Mouse (Mus musculus): ENCODE measurements around the gene Hsd17b1. TPM values are rescaled to one million over a fixed set of nuclear protein-coding genes. Genes with fewer than 3 reads are reported as not detected.

Hsd17b1 gene
- total and polyA plus RNA-seq, 3 experiments = not detected

DNA sequence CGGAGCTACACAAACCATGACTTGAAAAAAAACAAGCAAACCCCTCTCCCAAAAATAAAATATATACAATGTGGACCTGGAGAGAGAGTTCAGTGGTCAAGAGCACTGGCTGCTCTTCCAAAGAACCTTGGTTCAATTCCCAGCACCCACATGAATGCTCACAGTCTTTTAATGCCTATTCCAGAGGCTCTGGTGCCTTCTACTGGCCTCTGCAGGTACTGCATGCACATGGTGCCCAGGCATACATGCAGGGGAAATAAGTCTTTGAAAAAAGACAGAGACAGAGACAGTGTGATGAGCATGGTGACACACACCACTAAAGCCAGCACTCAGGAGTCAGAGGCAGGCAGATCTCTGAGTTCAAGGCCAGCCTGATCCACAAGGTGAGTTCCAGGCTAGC lies 24.2 kb upstream of the Hsd17b1 start:
- H3K9me3 ChIP-seq (replicated peaks; ENCODE audit: insufficient read depth, low read length) = no peaks in the 10 kb centered on the region
- no peak overlapping the region for H3K4me3 ChIP-seq (ENCODE audit: control insufficient read depth in 1 of 2, insufficient read depth in 1 of 2, low read depth in 2 of 2, low read length in 2 of 2)
- H3K9ac ChIP-seq (ENCODE audit: control insufficient read depth, low read depth, low read length, poor library complexity, severe bottlenecking) = no peak overlapping the region
- no peak overlapping the region for H3K27ac ChIP-seq (ENCODE audit: control insufficient read depth, low read depth, low read length)
- DNase-seq (ENCODE audit: low read depth, low spot score) = peak; percentile 67
- no peaks in the 10 kb centered on the region for H3K79me2 ChIP-seq (ENCODE audit: control insufficient read depth, insufficient read depth, low read length, poor library complexity)
- no peaks in the 10 kb centered on the region for H3K36me3 ChIP-seq (ENCODE audit: control insufficient read depth in 1 of 2, insufficient read depth in 2 of 2, low read length in 2 of 2)
- TF ChIP-seq ZC3H11A (IDR thresholded peaks at IDR 0.05; ENCODE audit: low read depth, low read length) (peak; percentile 76), USF2 (IDR thresholded peaks at IDR 0.05; ENCODE audit: borderline replicate concordance in 1 of 2, insufficient read depth in 1 of 2, low read depth in 1 of 2, low read length in 2 of 2) (no peak), MYB (IDR thresholded peaks at IDR 0.05; ENCODE audit: low read depth, low read length) (no peak), CTCF (IDR thresholded peaks at IDR 0.05 in 2 of 3, conservative IDR thresholded peaks at IDR 0.05 in 1 of 3; ENCODE audit: control insufficient read depth in 1 of 3, insufficient read depth in 1 of 3, low read depth in 2 of 3, low read length in 3 of 3, poor library complexity in 1 of 3, severe bottlenecking in 1 of 3) (peak; percentile 70 to 87 (median 83)), SMC3 (IDR thresholded peaks at IDR 0.05; ENCODE audit: low read depth, low read length) (peak; percentile 74), MYC (IDR thresholded peaks at IDR 0.05; ENCODE audit: low read depth, low read length) (0 out of 2 replicates have a peak, but pooled peaks have one; percentile 45), RAD21 (IDR thresholded peaks at IDR 0.05; ENCODE audit: low read depth, low read length) (peak; percentile 84), ZNF384 (IDR thresholded peaks at IDR 0.05; ENCODE audit: low read depth, low read length) (peak; percentile 47; the same call in 1 of the 2 replicates)
- no peaks in the 10 kb centered on the region for H3K4me1 ChIP-seq (ENCODE audit: control insufficient read depth in 1 of 2, insufficient read depth in 2 of 2, low read length in 2 of 2)
- H3K27me3 ChIP-seq (ENCODE audit: control insufficient read depth in 1 of 2, insufficient read depth in 2 of 2, low read length in 2 of 2) = no peaks in the 10 kb centered on the region

DNA sequence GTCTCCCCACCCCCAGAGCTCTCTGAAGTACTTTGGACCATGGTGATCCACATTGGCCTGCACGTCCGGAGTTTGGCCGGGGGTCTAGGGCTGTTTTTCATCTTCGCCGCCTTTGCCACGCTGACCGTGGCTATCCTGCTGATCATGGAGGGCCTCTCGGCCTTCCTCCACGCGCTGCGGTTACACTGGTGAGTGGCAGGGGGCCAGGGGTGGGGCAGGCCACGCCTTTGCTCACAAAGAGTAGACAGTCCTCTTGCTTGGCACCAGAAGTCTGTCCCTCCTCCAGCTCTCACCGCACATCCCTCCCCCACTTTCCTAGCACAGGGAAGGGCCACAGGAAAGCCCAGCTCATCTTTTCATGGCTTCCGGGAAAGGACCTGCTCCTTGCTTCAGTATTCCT lies 22.8 kb upstream of the Hsd17b1 start:
- Histone ChIP-seq H3K27me3 (ENCODE audit: control insufficient read depth in 1 of 2, insufficient read depth in 2 of 2, low read length in 2 of 2) (no peaks in the 10 kb centered on the region), H3K36me3 (ENCODE audit: control insufficient read depth in 1 of 2, insufficient read depth in 2 of 2, low read length in 2 of 2) (no peaks in the 10 kb centered on the region), H3K9ac (ENCODE audit: control insufficient read depth, low read depth, low read length, poor library complexity, severe bottlenecking) (no peak overlapping the region), H3K4me3 (ENCODE audit: control insufficient read depth in 1 of 2, insufficient read depth in 1 of 2, low read depth in 2 of 2, low read length in 2 of 2) (no peak overlapping the region), H3K4me1 (ENCODE audit: control insufficient read depth in 1 of 2, insufficient read depth in 2 of 2, low read length in 2 of 2) (no peaks in the 10 kb centered on the region), H3K27ac (ENCODE audit: control insufficient read depth, low read depth, low read length) (no peak overlapping the region), H3K9me3 (replicated peaks; ENCODE audit: insufficient read depth, low read length) (no peaks in the 10 kb centered on the region), H3K79me2 (ENCODE audit: control insufficient read depth, insufficient read depth, low read length, poor library complexity) (no peaks in the 10 kb centered on the region)
- TF ChIP-seq POLR2AphosphoS5 (IDR thresholded peaks at IDR 0.05; ENCODE audit: borderline replicate concordance, low read depth, low read length) = no peak
- no peak for TF ChIP-seq MXI1 (IDR thresholded peaks at IDR 0.05; ENCODE audit: low read depth, low read length)
- no peak for TF ChIP-seq CHD2 (IDR thresholded peaks at IDR 0.05; ENCODE audit: low read length)
- TF ChIP-seq CTCF (IDR thresholded peaks at IDR 0.05 in 2 of 3, conservative IDR thresholded peaks at IDR 0.05 in 1 of 3; ENCODE audit: control insufficient read depth in 1 of 3, insufficient read depth in 1 of 3, low read depth in 2 of 3, low read length in 3 of 3, poor library complexity in 1 of 3, severe bottlenecking in 1 of 3) = no peak
- TF ChIP-seq SMC3 (IDR thresholded peaks at IDR 0.05; ENCODE audit: low read depth, low read length) = no peak
- TF ChIP-seq NELFE (IDR thresholded peaks at IDR 0.05; ENCODE audit: low read depth, low read length) = no peak
- TF ChIP-seq MEF2A (IDR thresholded peaks at IDR 0.05; ENCODE audit: extremely low read depth, insufficient replicate concordance, low read depth, low read length, poor library complexity, severe bottlenecking) = no peak
- TF ChIP-seq BHLHE40 (IDR thresholded peaks at IDR 0.05; ENCODE audit: borderline replicate concordance, low read depth, low read length) = no peak
- no peak for TF ChIP-seq HCFC1 (IDR thresholded peaks at IDR 0.05; ENCODE audit: low read depth, low read length)
- TF ChIP-seq KAT2A (conservative IDR thresholded peaks at IDR 0.05; ENCODE audit: low read depth, low read length) = no peak
- TF ChIP-seq POLR2A (IDR thresholded peaks at IDR 0.05; ENCODE audit: control insufficient read depth in 1 of 2, insufficient read depth in 1 of 2, low read depth in 1 of 2, low read length in 2 of 2, poor library complexity in 1 of 2) = no peak
- no peak for TF ChIP-seq CHD1 (IDR thresholded peaks at IDR 0.05; ENCODE audit: low read depth, low read length)
- no peak for TF ChIP-seq TAL1 (IDR thresholded peaks at IDR 0.05; ENCODE audit: low read length)
- no peak for TF ChIP-seq GATA1 (IDR thresholded peaks at IDR 0.05; ENCODE audit: low read depth, low read length)
- no peak for TF ChIP-seq MAFK (IDR thresholded peaks at IDR 0.05; ENCODE audit: borderline replicate concordance, low read depth, low read length)
- no peak for DNase-seq (ENCODE audit: low read depth, low spot score)

Data from MEL (cell line).